Mouse (Mus musculus) embryonic facial prominence, embryonic 13.5 days (tissue): ENCODE measurements around the gene Prdx2. TPM values are rescaled to one million over a fixed set of nuclear protein-coding genes. Genes with fewer than 3 reads are reported as not detected.
A peak's percentile ranks its signal among the peaks of the same experiment; 100 is the strongest.

Experiments used
- ATAC-seq: fragments of 200-750 bp; cut with Nextera tagmentation; 2 replicates; pipeline ENCODE4 v1.8.0; 2017; ENCODE audit warnings: low read depth; ENCODE audit not compliant: insufficient number of reproducible peaks, insufficient read depth, low FRiP score, low TSS enrichment
- H3K27ac ChIP-seq: fragments of 300-500 bp; sonication (generic); 2 replicates; pipeline ENCODE4 v1.5.1; 2015; ENCODE audit warnings: moderate library complexity, mild to moderate bottlenecking, inconsistent platforms
- H3K27me3 ChIP-seq: fragments of 300-500 bp; sonication (generic); 2 replicates; pipeline ENCODE4 v1.6.1; 2015; ENCODE audit warnings: mild to moderate bottlenecking, inconsistent platforms
- H3K36me3 ChIP-seq: fragments of 300-500 bp; sonication (generic); 2 replicates; pipeline ENCODE4 v1.6.1; 2015; ENCODE audit warnings: mild to moderate bottlenecking, inconsistent platforms
- H3K4me1 ChIP-seq: fragments of 300-500 bp; sonication (generic); 2 replicates; pipeline ENCODE4 v1.6.1; 2015; ENCODE audit warnings: inconsistent platforms
- H3K4me2 ChIP-seq: fragments of 300-500 bp; sonication (generic); 2 replicates; pipeline ENCODE4 v1.6.1; 2015; ENCODE audit warnings: moderate library complexity, mild to moderate bottlenecking, inconsistent platforms
- H3K4me3 ChIP-seq: fragments of 300-500 bp; sonication (generic); 2 replicates; pipeline ENCODE4 v1.5.1; 2015; ENCODE audit warnings: mild to moderate bottlenecking, inconsistent platforms
- H3K9ac ChIP-seq: fragments of 300-500 bp; sonication (generic); 2 replicates; pipeline ENCODE4 v1.6.1; 2015; ENCODE audit warnings: mild to moderate bottlenecking, inconsistent platforms
- H3K9me3 ChIP-seq: fragments of 300-500 bp; sonication (generic); 2 replicates; pipeline ENCODE4 v1.6.1; 2016; ENCODE audit warnings: inconsistent platforms
- WGBS: fragments of 180-500 bp; shearing (Covaris S2); methylation state at CpG from one replicate; pipeline ENCODE4 v1.1.7; 2015; ENCODE audit warnings: mixed read lengths; 5-methylcytosine and 5-hydroxymethylcytosine counted together
- polyA plus RNA-seq: library from polyadenylated mRNA; unstranded; fragments of >200 nt; fragmentation: Nextera tagmentation; extraction: Ambion mirVana; gene quantifications from 2 replicates; pipeline ENCODE4 v1.2.1, GENCODE M21; 2015

Gene Prdx2
- polyA plus RNA-seq, 1 experiment from 2014 or later = 1,010 TPM

DNA sequence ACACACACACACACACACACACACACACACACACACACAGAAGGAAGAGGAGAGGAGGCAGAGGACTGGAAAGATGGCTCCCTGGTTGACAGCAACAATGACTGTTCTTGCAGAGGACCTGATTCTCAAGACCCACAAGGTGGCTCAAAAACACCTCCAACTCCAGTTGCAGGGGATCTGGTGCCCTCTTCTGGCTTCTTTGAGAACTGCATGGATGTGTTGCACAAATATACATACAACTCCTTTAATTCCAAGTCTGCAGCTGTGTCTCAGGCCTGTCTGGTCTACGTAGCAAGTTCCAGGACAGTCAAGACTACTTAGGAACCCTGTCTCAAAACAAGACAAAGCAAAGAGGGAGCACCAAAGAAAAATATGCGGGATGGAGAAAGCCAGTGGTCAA lies 12.6 kb upstream of the Prdx2 start:
- Histone ChIP-seq H3K36me3 (peaks cover 41% of the 10 kb centered on the region), H3K4me1 (no peaks in the 10 kb centered on the region; the same call in 1 of the 2 replicates), H3K27ac (no peak overlapping the region), H3K4me2 (no peak overlapping the region), H3K4me3 (no peak overlapping the region), H3K9me3 (no peaks in the 10 kb centered on the region), H3K27me3 (peaks cover 21% of the 10 kb centered on the region), H3K9ac (no peak overlapping the region)
- no peak for ATAC-seq
- WGBS = 50% methylated on average over 2 of the region's 2 CpGs

DNA sequence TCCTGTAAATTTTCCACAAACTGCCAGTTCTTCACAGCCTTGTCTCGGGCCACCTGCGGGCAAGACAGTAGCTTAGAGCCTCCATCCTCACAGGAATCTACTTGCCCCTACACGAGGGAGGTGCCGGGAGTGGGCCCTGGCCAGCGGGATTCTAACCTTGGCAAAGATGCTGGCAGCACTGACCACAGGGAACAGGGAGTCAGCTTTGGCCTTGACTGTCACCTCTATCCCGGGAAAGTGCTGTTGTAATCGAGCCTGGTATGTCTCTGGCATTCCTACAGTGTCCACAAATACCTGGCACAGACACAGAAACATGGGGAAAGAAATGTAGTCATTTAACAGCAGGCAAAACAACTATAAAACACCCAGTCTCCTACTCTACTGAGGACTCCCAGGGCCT lies 9.6 kb upstream of the Prdx2 start:
- Histone ChIP-seq H3K27me3 (no peaks in the 10 kb centered on the region), H3K36me3 (peaks cover 46% of the 10 kb centered on the region), H3K27ac (no peak overlapping the region), H3K4me1 (peaks cover 1% of the 10 kb centered on the region), H3K4me2 (no peak overlapping the region), H3K9me3 (no peaks in the 10 kb centered on the region), H3K4me3 (no peak overlapping the region), H3K9ac (no peak overlapping the region)
- ATAC-seq = no peak
- WGBS = 92% methylated on average over 7 of the region's 7 CpGs

DNA sequence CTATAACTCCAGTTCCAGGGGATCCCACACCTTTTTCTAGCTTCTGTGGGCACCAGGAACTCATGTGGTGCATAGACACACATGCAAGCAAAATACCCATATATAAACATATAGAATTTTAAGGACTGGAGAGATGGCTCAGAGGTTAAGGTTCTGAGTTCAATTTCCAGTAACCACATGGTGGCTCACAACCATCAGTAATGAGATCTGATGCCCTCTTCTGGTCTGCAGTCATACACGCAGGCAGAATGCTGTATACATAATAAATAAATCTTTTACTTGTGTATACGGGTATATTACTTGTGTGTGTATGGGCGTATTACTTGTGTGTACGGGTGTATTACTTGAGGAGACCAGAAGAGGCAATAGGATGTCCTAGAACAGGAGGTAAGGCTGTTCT lies 5.4 kb upstream of the Prdx2 start:
- H3K27ac ChIP-seq = no peak overlapping the region
- no peak overlapping the region for H3K4me2 ChIP-seq
- H3K4me3 ChIP-seq = no peak overlapping the region
- peaks cover 33% of the 10 kb centered on the region for H3K4me1 ChIP-seq
- WGBS = 89% methylated on average over 4 of the region's 4 CpGs
- peaks cover 23% of the 10 kb centered on the region for H3K36me3 ChIP-seq
- H3K9me3 ChIP-seq = no peaks in the 10 kb centered on the region
- ATAC-seq = no peak
- H3K27me3 ChIP-seq = no peaks in the 10 kb centered on the region
- H3K9ac ChIP-seq = no peak overlapping the region

DNA sequence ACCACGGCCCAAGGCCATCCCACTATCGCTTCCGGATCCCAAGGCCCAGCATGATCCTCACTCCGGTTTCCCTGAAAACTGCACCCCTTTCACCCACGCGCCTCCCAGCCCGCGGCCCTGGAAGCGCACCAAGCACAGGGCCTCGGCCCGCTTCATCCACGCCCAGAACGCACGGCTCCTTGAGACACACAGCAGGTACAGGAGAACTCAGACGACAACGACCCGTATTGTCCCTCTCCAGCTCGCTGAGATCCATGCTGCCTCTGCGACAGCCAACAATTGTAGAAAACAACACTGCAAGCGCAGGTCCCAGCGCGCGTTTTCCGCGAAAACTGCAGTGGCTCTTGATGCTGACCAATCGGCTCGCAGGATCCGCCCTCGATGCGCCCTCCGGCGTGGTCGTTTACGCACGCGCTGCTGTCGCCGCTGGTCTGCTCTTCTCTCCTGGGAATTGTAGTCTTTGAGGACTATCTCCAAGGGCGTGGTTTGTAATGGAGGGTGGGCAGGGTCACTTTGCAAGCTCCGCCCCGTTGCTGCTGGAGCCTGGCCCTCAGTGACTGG lies 3.6 kb upstream of the Prdx2 start:
- 1% methylated on average over 41 of the region's 41 CpGs for WGBS
- Histone ChIP-seq H3K4me2 (peak overlapping the region; percentile 94), H3K9me3 (no peaks in the 10 kb centered on the region), H3K36me3 (peaks cover 12% of the 10 kb centered on the region; the same call in 1 of the 2 replicates), H3K4me3 (peak overlapping the region; percentile 69), H3K27me3 (no peaks in the 10 kb centered on the region), H3K27ac (peak overlapping the region; percentile 80), H3K9ac (peak overlapping the region; percentile 80), H3K4me1 (peaks cover 39% of the 10 kb centered on the region)
- peak; percentile 73 for ATAC-seq

DNA sequence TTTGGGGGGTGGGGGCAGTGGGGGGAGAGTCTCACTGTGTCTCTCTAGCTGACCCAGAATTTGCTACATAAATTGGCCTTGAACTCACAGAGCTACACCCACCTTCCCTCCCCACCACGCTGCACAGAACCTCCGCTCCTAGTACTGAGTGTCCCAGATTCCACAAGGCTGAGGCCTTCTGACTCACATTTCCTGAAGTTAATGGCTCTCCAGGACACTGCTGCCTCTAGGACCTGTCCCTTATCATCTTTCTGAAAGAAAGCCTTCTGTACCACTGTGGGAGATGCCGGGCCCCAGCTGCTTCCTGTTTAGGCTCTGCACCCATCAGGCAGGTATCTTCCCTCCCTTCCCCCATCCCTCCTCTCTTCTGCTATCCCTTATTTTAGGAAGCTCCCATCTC lies 2.8 kb upstream of the Prdx2 start:
- peak overlapping the region; percentile 94 for H3K4me2 ChIP-seq
- ATAC-seq = no peak
- no peak overlapping the region for H3K9ac ChIP-seq
- H3K4me1 ChIP-seq = peaks cover 44% of the 10 kb centered on the region
- H3K27ac ChIP-seq = peak overlapping the region; percentile 80
- 54% methylated on average over 3 of the region's 3 CpGs for WGBS
- peak overlapping the region; percentile 69; the same call in 1 of the 2 replicates for H3K4me3 ChIP-seq
- H3K9me3 ChIP-seq = no peaks in the 10 kb centered on the region
- no peaks in the 10 kb centered on the region for H3K27me3 ChIP-seq
- peaks cover 15% of the 10 kb centered on the region for H3K36me3 ChIP-seq

DNA sequence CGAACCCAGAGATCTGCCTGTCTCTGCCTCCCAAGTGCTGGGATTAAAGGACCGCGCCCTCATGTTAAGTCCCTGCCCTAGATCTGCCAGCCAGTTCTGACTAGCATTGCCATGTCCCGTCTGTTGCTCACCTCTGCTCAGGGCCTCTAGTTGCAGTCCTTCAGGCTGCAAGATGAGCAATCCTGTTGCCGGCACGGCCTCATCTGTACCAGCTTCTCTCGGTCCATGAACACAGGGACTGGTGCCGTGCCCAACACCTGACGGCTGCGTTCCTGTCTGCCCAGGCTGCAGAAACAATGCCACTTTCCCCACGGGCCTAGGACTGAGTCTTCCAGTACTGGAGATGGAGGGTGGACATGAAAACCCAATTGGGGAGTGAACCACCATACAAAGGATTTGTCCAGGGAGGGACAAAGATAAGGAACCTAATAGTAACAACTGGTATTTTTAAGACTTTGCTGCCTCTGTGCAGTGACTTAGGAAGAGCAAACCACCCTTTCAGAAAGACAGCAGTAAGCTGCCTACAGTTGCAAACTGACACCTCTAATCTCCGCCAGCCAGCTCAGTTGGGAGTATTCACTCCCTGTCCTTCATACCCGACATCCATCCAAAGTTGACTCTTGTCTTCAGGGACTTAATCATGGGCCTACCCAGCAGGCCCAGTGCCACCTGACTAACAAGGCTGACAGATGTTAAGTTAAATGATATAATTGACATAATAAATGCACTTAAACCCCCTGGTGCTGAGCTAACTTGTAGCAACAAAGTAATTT lies 1.7 kb upstream of the Prdx2 start:
- WGBS = 88% methylated on average over 13 of the region's 13 CpGs
- Histone ChIP-seq H3K4me3 (no peak overlapping the region), H3K9me3 (no peaks in the 10 kb centered on the region), H3K27me3 (no peaks in the 10 kb centered on the region), H3K4me2 (peak overlapping the region; percentile 94), H3K4me1 (peaks cover 47% of the 10 kb centered on the region), H3K27ac (no peak overlapping the region), H3K36me3 (peaks cover 26% of the 10 kb centered on the region), H3K9ac (no peak overlapping the region)
- ATAC-seq = no peak

DNA sequence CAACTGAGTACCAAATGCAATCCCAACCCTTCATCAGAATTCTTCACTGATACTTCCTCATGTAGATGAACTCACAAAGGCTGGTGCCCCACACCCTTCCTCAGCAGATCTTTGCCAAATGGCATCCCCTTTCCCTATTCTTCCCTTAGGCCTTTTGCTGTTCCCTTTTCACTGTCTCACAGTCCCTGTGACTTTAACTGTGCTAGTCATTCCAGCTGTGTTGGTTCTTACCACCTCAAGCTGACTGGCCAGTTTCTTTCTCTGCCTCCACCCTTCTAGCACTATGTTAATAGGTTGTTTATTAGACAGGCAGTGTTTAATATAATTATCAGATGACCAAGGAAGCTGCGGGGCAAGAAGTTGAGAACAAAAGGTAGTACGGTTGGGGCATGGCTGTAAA lies 737 bp upstream of the Prdx2 start:
- ATAC-seq = no peak
- H3K4me2 ChIP-seq = peak overlapping the region; percentile 94
- peak overlapping the region; percentile 87 for H3K27ac ChIP-seq
- peaks cover 47% of the 10 kb centered on the region for H3K4me1 ChIP-seq
- H3K27me3 ChIP-seq = no peaks in the 10 kb centered on the region
- H3K4me3 ChIP-seq = peak overlapping the region; percentile 79
- peaks cover 30% of the 10 kb centered on the region for H3K36me3 ChIP-seq
- no peaks in the 10 kb centered on the region for H3K9me3 ChIP-seq
- peak overlapping the region; percentile 93 for H3K9ac ChIP-seq
- 20% methylated on average over 2 of the region's 2 CpGs for WGBS

DNA sequence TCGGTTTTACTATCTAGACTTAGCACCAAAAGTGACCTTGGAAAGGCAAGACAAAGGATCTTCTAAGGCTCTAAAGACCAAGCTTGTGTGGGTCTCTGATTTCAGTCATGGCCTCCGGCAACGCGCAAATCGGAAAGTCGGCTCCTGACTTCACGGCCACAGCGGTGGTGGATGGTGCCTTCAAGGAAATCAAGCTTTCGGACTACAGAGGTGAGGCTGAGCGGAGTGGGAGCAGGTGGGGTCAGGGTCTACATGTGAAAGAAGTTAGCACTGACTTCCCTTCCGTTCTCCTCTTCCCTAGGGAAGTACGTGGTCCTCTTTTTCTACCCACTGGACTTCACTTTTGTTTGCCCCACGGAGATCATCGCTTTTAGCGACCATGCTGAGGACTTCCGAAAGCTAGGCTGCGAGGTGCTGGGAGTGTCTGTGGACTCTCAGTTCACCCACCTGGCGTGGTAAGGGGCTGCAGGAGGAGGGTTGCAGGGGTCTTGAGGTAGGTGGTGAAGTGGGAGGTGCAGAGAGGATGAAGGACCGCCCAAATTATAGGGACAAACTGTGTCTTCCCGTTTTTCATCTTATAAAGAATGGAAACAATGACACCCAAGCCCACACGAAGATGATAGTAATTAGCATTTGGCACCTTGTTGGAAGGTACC lies 876 bp downstream of the Prdx2 start:
- no peak for ATAC-seq
- WGBS = 5% methylated on average over 21 of the region's 21 CpGs

DNA sequence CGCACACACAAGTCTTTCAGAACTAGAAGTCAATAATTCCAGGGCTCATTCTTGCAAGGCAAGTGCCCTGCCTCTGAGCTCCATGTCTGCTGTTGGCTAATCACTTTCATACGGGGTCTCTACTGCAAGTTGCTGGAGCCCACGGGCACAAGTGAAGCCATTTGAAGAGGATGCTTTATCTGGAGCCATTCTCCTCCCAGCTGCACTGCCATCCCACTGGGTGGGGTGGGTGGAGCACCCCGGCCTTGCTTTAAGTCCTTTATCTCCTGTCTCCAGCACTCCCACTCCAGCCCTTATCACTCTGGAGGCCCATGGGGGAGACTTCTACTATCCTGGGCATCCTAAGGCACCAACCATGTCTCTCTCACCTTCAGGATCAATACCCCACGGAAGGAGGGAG lies 1.5 kb downstream of the Prdx2 start:
- Histone ChIP-seq H3K9ac (peak overlapping the region; percentile 93), H3K27me3 (no peaks in the 10 kb centered on the region), H3K27ac (peak overlapping the region; percentile 87; the same call in 1 of the 2 replicates), H3K4me2 (peak overlapping the region; percentile 94), H3K4me1 (peaks cover 54% of the 10 kb centered on the region), H3K4me3 (peak overlapping the region; percentile 79), H3K9me3 (no peaks in the 10 kb centered on the region), H3K36me3 (peaks cover 38% of the 10 kb centered on the region)
- no peak for ATAC-seq
- WGBS = 47% methylated on average over 5 of the region's 5 CpGs

More for the DNA sequence above, 876 bp downstream of the Prdx2 start:
- Histone ChIP-seq H3K4me2 (peak overlapping the region; percentile 94), H3K4me1 (peaks cover 52% of the 10 kb centered on the region), H3K9me3 (no peaks in the 10 kb centered on the region), H3K27ac (peak overlapping the region; percentile 87), H3K4me3 (peak overlapping the region; percentile 79), H3K27me3 (no peaks in the 10 kb centered on the region), H3K36me3 (peaks cover 38% of the 10 kb centered on the region), H3K9ac (peak overlapping the region; percentile 93)

DNA sequence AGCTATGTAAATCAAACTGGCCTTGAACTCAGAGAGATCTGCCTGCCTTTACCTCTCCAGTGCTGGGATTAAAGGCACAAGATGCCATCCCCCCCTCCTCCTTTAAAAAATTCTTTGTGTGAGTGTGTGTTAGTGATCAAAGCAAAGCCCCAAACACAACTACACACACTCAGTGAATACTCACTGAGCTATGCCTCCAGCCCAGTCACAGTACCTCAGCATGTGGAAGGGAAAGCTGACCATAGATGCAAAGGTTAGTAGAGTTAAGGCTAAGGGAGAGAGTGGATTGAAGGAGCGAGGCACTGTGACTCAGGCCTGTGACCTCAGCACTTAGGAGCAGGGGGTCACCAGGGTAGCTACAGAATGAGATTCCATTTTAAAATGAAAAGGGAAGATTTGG lies 3.7 kb downstream of the Prdx2 start:
- no peak overlapping the region for H3K4me3 ChIP-seq
- H3K4me1 ChIP-seq = peaks cover 58% of the 10 kb centered on the region
- no peak overlapping the region for H3K4me2 ChIP-seq
- no peak for ATAC-seq
- no peak overlapping the region for H3K27ac ChIP-seq
- 97% methylated on average over 1 of the region's 1 CpGs for WGBS
- H3K9ac ChIP-seq = no peak overlapping the region
- peaks cover 15% of the 10 kb centered on the region for H3K27me3 ChIP-seq
- H3K9me3 ChIP-seq = no peaks in the 10 kb centered on the region
- H3K36me3 ChIP-seq = peaks cover 38% of the 10 kb centered on the region

DNA sequence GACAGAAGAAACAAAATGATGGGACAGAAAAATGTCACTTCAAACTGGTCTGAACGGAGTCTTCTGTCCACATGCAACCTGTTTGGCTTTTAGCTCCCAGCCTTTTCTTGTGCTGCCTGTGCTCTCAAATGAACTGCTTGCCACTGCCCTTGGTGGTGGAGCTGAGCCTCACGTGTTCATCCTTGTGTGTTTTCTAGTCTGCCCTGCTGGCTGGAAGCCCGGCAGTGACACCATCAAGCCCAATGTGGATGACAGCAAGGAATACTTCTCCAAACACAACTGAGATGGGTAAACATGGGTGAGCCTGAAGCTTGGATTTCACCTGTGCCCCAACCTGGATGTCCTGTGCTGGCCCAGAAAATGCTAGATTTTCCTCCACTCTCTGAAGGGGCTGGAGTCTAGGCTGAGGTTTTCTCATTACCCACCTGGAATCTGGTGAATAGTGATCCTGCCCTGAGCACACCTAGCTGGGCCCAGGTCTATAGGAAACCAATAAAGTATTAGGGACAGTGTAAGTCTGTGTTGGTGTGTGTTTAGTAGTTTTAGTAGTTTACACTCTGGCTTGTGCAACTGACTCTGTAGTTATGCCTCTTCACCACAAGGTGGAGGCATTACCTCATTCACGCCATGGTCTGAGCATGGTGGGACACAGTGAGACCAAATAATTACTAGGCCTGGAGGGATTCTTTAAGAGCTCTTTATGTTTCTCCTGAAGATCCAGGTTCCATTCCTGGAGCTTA lies 4.6 kb downstream of the Prdx2 start:
- Histone ChIP-seq H3K27me3 (peaks cover 24% of the 10 kb centered on the region), H3K4me3 (no peak overlapping the region), H3K9ac (no peak overlapping the region), H3K4me1 (peaks cover 59% of the 10 kb centered on the region), H3K36me3 (peaks cover 38% of the 10 kb centered on the region), H3K9me3 (no peaks in the 10 kb centered on the region), H3K4me2 (no peak overlapping the region), H3K27ac (no peak overlapping the region; the same call in 1 of the 2 replicates)
- WGBS = 66% methylated on average over 4 of the region's 4 CpGs
- ATAC-seq = no peak
